Mouse (Mus musculus) forebrain, embryonic 11.5 days (tissue): ENCODE results near the gene Pip5k1b. TPM values are rescaled to one million over a fixed set of nuclear protein-coding genes. Genes with fewer than 3 reads are reported as not detected.

Experiments
- ATAC-seq: fragments of 200-750 bp; cut with Nextera tagmentation; replicated peaks from 2 replicates; pipeline ENCODE4 v1.8.0; 2017; ENCODE audit warnings: moderate TSS enrichment; ENCODE audit not compliant: low FRiP score
- DNase-seq: peaks from one replicate; pipeline ENCODE4 v3.0.0-alpha.2; 2017; ENCODE audit warnings: low spot score
- H3K27ac ChIP-seq: fragments of 300-500 bp; sonication (generic); 2 replicates; pipeline ENCODE4 v1.5.1; 2014; ENCODE audit warnings: low read depth, low read length
- H3K27me3 ChIP-seq: fragments of 300-500 bp; sonication (generic); 2 replicates; pipeline ENCODE4 v1.6.1; 2014; ENCODE audit warnings: mild to moderate bottlenecking, low read length, mixed read lengths; ENCODE audit not compliant: control insufficient read depth, insufficient read depth
- H3K36me3 ChIP-seq: fragments of 300-500 bp; sonication (generic); 2 replicates; pipeline ENCODE4 v1.6.1; 2014; ENCODE audit warnings: mild to moderate bottlenecking, low read length, moderate library complexity, mixed read lengths; ENCODE audit not compliant: control insufficient read depth, insufficient read depth
- H3K4me1 ChIP-seq: fragments of 300-500 bp; sonication (generic); replicated peaks from 2 replicates; pipeline ENCODE4 v1.6.1; 2014; ENCODE audit warnings: low read length, mixed read lengths; ENCODE audit not compliant: control insufficient read depth, insufficient read depth
- H3K4me2 ChIP-seq: fragments of 300-500 bp; sonication (generic); 2 replicates; pipeline ENCODE4 v1.6.1; 2014; ENCODE audit warnings: low read depth, mild to moderate bottlenecking, low read length, moderate library complexity, mixed read lengths; ENCODE audit not compliant: severe bottlenecking
- H3K4me3 ChIP-seq: fragments of 300-500 bp; sonication (generic); 2 replicates; pipeline ENCODE4 v1.5.1; 2014; ENCODE audit warnings: low read depth, low read length
- H3K9ac ChIP-seq: fragments of 300-500 bp; sonication (generic); 2 replicates; pipeline ENCODE4 v1.6.1; 2014; ENCODE audit warnings: low read length
- H3K9me3 ChIP-seq: fragments of 300-500 bp; sonication (generic); 2 replicates; pipeline ENCODE4 v1.6.1; 2016; ENCODE audit warnings: low read length, mixed read lengths; ENCODE audit not compliant: control insufficient read depth
- WGBS: fragments of 180-500 bp; shearing (Covaris S2); extraction: QIAGEN DNeasy Blood & Tissue Kit; methylation state at CpG from one replicate; pipeline ENCODE4 v1.1.7; 2014; 5-methylcytosine and 5-hydroxymethylcytosine counted together
- polyA plus RNA-seq: library from polyadenylated mRNA; unstranded; fragments of >200 nt; fragmentation: Nextera tagmentation; extraction: Ambion mirVana; gene quantifications from 2 replicates; pipeline ENCODE4 v1.2.1, GENCODE M21; 2014

Gene Pip5k1b
- polyA plus RNA-seq, 1 experiment from 2014 or later, result 2.2 TPM

DNA sequence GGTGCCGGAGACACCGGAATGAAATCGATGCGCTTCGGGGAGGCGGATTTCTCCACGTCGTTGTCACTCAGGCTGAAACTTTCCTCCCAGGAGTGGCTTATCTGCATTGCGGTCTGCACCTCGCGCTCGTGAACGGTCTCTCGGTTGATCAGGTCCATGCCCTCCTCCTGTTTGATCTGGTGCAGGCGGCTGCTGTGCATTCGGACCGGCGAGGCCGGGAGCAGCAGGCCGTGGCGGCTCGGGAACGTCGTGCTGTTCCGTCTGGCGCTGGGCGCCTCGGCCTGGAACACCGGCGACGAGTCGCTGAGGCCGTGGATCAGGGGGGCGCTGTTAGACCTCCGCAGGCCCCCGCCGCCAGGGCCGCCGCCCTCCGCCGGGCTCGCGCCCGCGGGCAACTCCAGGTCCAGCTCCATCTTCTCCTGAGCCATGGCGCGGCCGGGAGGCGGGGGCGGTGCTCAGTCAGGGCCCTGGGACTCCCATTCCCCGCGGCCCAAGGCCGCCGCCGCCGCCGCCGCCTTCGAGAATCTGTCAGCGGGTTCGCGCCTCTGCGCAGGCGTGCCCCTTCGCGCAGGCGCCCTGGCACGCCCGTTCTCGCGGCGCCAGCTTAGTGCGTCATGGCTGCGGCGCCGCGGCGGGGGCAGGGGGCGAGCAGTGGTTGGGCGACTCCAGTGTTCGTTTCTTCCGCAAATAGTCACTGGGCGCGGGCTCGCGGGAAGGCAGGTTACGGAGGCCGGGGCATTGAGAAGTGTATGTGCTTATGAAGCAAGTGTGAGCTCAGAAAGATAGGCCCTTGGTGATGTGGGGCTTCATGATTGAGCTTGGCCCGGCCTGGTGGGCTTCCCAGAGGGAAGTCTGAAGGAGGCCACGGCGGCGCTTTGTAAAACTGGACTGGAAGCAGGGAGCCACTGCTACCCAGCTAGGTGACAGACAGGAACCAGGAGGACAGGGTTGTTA is 78.5 kb downstream of the Pip5k1b start, which contains the start of gene Fam122a:
Gene Fam122a (minus strand): TSS at position 428 of the 954 bp plus-strand sequence.
- no peaks in the 10 kb centered on the region for H3K27me3 ChIP-seq
- DNase-seq, result peak; percentile 95
- H3K4me2 ChIP-seq, result peak within 1 kb of the TSS; percentile 92
- H3K27ac ChIP-seq, result peak within 1 kb of the TSS; percentile 85
- no peaks in the 10 kb centered on the region for H3K9me3 ChIP-seq
- peak within 1 kb of the TSS; percentile 92 for H3K9ac ChIP-seq
- H3K4me1 ChIP-seq, result peaks cover 2% of the 10 kb centered on the region; the same call in 1 of the 2 replicates
- H3K4me3 ChIP-seq, result peak within 1 kb of the TSS; percentile 79
- no peaks in the 10 kb centered on the region; the same call in 1 of the 2 replicates for H3K36me3 ChIP-seq
- WGBS, result under 1% methylated on average over 92 of the region's 92 CpGs
- peak; percentile 96 for ATAC-seq

DNA sequence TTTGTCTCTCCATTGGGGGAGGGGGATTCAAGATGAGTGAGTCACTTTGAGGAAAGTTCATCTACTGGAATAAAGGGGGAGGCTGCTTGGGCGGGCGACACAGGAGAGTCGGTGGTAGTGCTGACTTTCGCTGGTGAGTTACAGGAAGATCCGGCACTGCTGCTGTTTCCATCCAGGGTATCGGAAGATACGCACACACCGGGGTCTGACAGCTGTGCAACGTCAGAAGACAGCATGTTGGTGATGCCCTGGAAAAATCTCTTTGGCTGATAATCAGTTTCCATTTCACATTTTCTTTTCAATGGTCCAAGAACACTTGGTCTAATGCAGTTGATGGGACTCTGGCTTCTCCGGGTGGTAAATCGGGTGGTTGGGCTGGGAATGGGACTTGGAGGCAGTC is 79.2 kb downstream of the Pip5k1b start:
- DNase-seq (no peak), ATAC-seq (no peak)
- H3K9ac ChIP-seq, result peak overlapping the region; percentile 92
- no peaks in the 10 kb centered on the region; the same call in 1 of the 2 replicates for H3K36me3 ChIP-seq
- 3% methylated on average over 11 of the region's 11 CpGs for WGBS
- no peaks in the 10 kb centered on the region for H3K9me3 ChIP-seq
- H3K4me3 ChIP-seq, result peak overlapping the region; percentile 79
- peaks cover 2% of the 10 kb centered on the region; the same call in 1 of the 2 replicates for H3K4me1 ChIP-seq
- no peaks in the 10 kb centered on the region for H3K27me3 ChIP-seq
- H3K4me2 ChIP-seq, result peak overlapping the region; percentile 92
- H3K27ac ChIP-seq, result no peak overlapping the region

DNA sequence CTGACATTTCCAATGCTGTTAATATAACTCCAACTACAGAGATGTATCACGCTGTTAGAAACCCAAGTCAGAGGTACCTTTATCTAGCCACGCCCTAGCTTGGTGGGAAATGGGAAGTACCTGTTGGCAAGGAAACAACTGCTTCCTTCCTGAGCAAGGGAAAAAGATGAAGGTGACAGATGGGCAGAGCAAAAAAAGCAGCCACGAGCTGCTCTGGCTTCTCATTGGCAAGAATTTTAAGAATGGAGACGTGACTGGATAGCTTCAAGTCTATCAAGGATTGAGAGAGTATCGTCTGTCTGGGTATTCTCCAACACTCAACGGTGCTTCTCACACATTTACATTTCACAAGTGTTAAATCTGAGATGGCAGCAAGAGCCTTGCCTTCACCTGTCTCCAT is 80.4 kb downstream of the Pip5k1b start:
- peaks cover 2% of the 10 kb centered on the region; the same call in 1 of the 2 replicates for H3K4me1 ChIP-seq
- whole genome bisulfite sequencing, result 90% methylated on average over 6 of the region's 6 CpGs
- H3K4me2 ChIP-seq, result no peak overlapping the region
- no peaks in the 10 kb centered on the region; the same call in 1 of the 2 replicates for H3K36me3 ChIP-seq
- H3K4me3 ChIP-seq, result no peak overlapping the region
- no peaks in the 10 kb centered on the region for H3K9me3 ChIP-seq
- DNase-seq (no peak), ATAC-seq (no peak)
- H3K9ac ChIP-seq, result no peak overlapping the region
- no peaks in the 10 kb centered on the region for H3K27me3 ChIP-seq
- no peak overlapping the region for H3K27ac ChIP-seq

DNA sequence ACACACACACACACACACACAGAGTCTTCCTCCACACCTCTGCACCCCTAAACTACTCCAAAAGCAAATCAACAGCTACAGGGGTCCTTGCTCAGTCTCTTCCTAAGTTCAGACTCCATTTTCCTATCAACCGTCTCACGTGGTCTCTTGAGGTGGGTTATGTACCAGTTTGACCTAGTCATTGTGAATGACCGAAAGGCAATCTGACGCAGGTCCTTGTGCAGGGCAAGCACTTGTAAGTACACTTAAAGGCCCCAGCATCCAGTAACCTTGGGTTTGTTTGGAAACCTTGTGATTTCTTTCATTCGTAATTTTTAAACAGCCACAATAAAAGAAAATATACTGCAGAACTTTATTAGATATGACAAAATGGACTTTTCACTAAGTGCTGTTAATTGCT is 83.2 kb downstream of the Pip5k1b start:
- no peak overlapping the region for H3K4me3 ChIP-seq
- DNase-seq (no peak), ATAC-seq (no peak)
- no peaks in the 10 kb centered on the region for H3K27me3 ChIP-seq
- H3K4me1 ChIP-seq, result peaks cover 2% of the 10 kb centered on the region; the same call in 1 of the 2 replicates
- H3K27ac ChIP-seq, result no peak overlapping the region
- no peaks in the 10 kb centered on the region; the same call in 1 of the 2 replicates for H3K36me3 ChIP-seq
- no peaks in the 10 kb centered on the region for H3K9me3 ChIP-seq
- no peak overlapping the region for H3K4me2 ChIP-seq
- no peak overlapping the region for H3K9ac ChIP-seq
- whole genome bisulfite sequencing, result 88% methylated on average over 5 of the region's 5 CpGs

DNA sequence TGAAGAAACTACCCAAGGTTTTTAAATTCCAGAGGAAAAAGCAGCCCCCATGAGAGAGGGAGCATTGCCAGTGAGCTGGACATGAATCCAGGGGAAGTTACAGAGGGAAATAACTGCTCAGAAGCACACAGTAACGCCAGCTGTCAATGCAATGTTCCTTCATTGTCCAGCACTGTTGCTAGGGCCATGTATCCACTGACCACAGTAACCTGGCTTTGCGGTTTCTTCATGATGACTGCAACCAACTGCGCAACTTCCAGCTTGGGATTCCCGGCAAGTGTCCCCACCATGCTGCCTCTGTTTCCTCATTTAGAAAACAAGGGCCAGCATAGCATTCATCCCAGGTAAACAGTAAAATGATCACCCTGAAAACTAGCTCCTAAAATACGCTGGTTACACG is 84.1 kb downstream of the Pip5k1b start:
- 93% methylated on average over 6 of the region's 6 CpGs for WGBS
- no peak overlapping the region for H3K4me3 ChIP-seq
- no peak overlapping the region for H3K27ac ChIP-seq
- H3K9me3 ChIP-seq, result no peaks in the 10 kb centered on the region
- H3K9ac ChIP-seq, result no peak overlapping the region
- DNase-seq (no peak), ATAC-seq (no peak)
- H3K27me3 ChIP-seq, result no peaks in the 10 kb centered on the region
- H3K4me2 ChIP-seq, result no peak overlapping the region
- peaks cover 2% of the 10 kb centered on the region; the same call in 1 of the 2 replicates for H3K4me1 ChIP-seq
- H3K36me3 ChIP-seq, result no peaks in the 10 kb centered on the region; the same call in 1 of the 2 replicates

DNA sequence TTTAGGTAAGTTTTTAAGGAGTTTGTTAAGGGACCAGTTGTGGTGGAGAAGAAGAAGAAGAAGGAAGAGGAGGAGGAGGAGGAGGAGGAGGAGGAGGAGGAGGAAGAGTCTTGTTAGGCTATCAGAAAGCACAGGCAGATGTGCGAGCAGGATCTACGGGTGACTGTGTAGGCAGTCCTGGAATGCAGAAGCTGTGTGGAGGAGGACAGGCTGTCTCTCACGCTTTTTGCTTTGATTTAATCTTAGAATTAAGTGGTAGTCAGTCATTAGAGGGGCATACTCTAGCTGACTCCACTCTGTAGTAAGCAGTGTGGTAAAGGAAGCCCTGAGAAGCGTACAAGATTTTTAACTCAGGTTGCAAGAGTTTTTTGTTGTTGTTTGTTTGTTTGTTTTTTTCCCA is 86.5 kb downstream of the Pip5k1b start:
- no peak overlapping the region for H3K27ac ChIP-seq
- no peak overlapping the region for H3K9ac ChIP-seq
- DNase-seq (no peak), ATAC-seq (no peak)
- 68% methylated on average over 4 of the region's 4 CpGs for WGBS
- H3K9me3 ChIP-seq, result no peaks in the 10 kb centered on the region
- H3K27me3 ChIP-seq, result no peaks in the 10 kb centered on the region
- H3K36me3 ChIP-seq, result no peaks in the 10 kb centered on the region; the same call in 1 of the 2 replicates
- H3K4me1 ChIP-seq, result no peaks in the 10 kb centered on the region
- H3K4me3 ChIP-seq, result no peak overlapping the region
- no peak overlapping the region for H3K4me2 ChIP-seq

DNA sequence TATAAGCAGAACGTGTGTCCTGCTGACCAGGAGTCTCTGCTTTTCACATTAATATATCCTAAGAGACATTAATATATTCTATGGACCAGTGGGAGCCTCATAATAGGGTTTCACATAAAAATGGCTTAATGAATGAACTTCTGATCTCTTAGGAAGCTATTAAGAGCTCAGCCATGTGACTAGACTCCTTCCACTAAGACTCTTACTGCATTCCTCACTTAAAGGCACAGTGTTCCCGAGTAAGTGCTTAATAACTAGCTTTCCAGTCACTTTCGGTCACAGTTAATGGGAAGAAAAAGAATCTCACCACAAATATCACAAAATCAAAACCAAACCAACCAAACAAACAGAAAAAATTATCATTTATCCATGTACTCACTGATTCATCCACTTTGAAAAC is 87.1 kb downstream of the Pip5k1b start:
- Histone ChIP-seq H3K27ac (no peak overlapping the region), H3K4me2 (no peak overlapping the region), H3K9ac (no peak overlapping the region), H3K36me3 (no peaks in the 10 kb centered on the region; the same call in 1 of the 2 replicates), H3K4me1 (no peaks in the 10 kb centered on the region), H3K27me3 (no peaks in the 10 kb centered on the region), H3K9me3 (no peaks in the 10 kb centered on the region), H3K4me3 (no peak overlapping the region)
- DNase-seq (no peak), ATAC-seq (no peak)
- WGBS, result 68% methylated on average over 3 of the region's 3 CpGs

DNA sequence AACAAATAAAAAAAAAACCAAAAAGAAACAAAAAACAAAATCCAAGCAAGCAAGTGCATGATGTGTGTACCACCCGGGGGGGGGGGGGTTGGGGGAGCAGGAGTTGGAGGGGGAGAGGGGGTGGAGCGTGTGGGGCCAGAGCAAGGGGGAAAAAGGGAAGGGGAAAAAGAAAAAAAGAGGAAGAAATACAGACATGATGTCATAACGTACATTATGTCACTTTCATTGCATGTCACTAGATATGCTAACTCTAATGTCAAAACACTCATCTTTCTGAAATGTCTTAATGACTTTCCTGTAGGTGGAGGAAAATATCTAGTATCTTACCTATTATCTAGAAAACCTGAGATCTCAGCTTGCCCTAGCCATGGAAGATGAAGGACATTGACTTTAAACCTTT is 92.7 kb downstream of the Pip5k1b start:
- H3K4me1 ChIP-seq, result no peaks in the 10 kb centered on the region
- DNase-seq (no peak), ATAC-seq (no peak)
- 90% methylated on average over 3 of the region's 3 CpGs for WGBS
- H3K9me3 ChIP-seq, result no peaks in the 10 kb centered on the region
- no peak overlapping the region for H3K9ac ChIP-seq
- no peaks in the 10 kb centered on the region for H3K36me3 ChIP-seq
- H3K27me3 ChIP-seq, result no peaks in the 10 kb centered on the region
- no peak overlapping the region for H3K4me2 ChIP-seq
- no peak overlapping the region for H3K4me3 ChIP-seq
- H3K27ac ChIP-seq, result no peak overlapping the region
